Mouse (Mus musculus) heart, postnatal 4 days (tissue): ENCODE data around the gene Slc27a4. TPM values are rescaled to one million over a fixed set of nuclear protein-coding genes. Genes with fewer than 3 reads are reported as not detected.

ENCODE experiments used
- DNase-seq: peaks from one replicate; pipeline ENCODE4 v3.0.0; 2021
- total RNA-seq, 2 experiments: library from RNA; stranded (reverse); gene quantifications; 2 replicates each; pipeline ENCODE4 v1.2.3; 2021

Slc27a4 gene
- total RNA-seq, 2 experiments from 2014 or later = 22.3 to 23.4 TPM

- peak; percentile 78 for DNase-seq
Observed at GRCm38 (mm10) chr2:29820025-29820817, 17.8 kb downstream of the Slc27a4 start, which contains the start of gene Urm1. TSS of gene Urm1 (plus strand) at chr2:29820075.

- no peak for DNase-seq
Observed at GRCm38 (mm10) chr2:29826318-29826925, 24.0 kb downstream of the Slc27a4 start.

- peak; percentile 95 for DNase-seq
Observed at GRCm38 (mm10) chr2:29826926-29827708, 24.7 kb downstream of the Slc27a4 start.

GRCm38 (mm10) chr2:29827709-29828024, 25.2 kb downstream of the Slc27a4 start:
- no peak for DNase-seq

- no peak for DNase-seq
Observed at GRCm38 (mm10) chr2:29831106-29831505, 28.7 kb downstream of the Slc27a4 start.

- DNase-seq = no peak
Observed at GRCm38 (mm10) chr2:29833796-29834195, 31.4 kb downstream of the Slc27a4 start.

GRCm38 (mm10) chr2:29835391-29835899, 33.0 kb downstream of the Slc27a4 start:
- DNase-seq = no peak

- DNase-seq = no peak
Observed at GRCm38 (mm10) chr2:29839460-29839859, 37.0 kb downstream of the Slc27a4 start.

GRCm38 (mm10) chr2:29843231-29844105, 41.0 kb downstream of the Slc27a4 start:
- DNase-seq = no peak

GRCm38 (mm10) chr2:29844115-29844514, 41.7 kb downstream of the Slc27a4 start:
- DNase-seq = no peak

GRCm38 (mm10) chr2:29844661-29845060, 42.2 kb downstream of the Slc27a4 start:
- DNase-seq = no peak

- DNase-seq = no peak
Observed at GRCm38 (mm10) chr2:29845636-29846035, 43.2 kb downstream of the Slc27a4 start.

GRCm38 (mm10) chr2:29846061-29846853, 43.8 kb downstream of the Slc27a4 start:
- no peak for DNase-seq

GRCm38 (mm10) chr2:29846911-29847310, 44.5 kb downstream of the Slc27a4 start:
- DNase-seq = no peak

GRCm38 (mm10) chr2:29849041-29849440, 46.6 kb downstream of the Slc27a4 start:
- no peak for DNase-seq

GRCm38 (mm10) chr2:29849841-29850480, 47.5 kb downstream of the Slc27a4 start:
- DNase-seq = no peak

- no peak for DNase-seq
Observed at GRCm38 (mm10) chr2:29852957-29853485, 50.6 kb downstream of the Slc27a4 start.

GRCm38 (mm10) chr2:29853736-29854135, 51.3 kb downstream of the Slc27a4 start:
- no peak for DNase-seq

- no peak for DNase-seq
Observed at GRCm38 (mm10) chr2:29855585-29856210, 53.3 kb downstream of the Slc27a4 start.
